Mouse (Mus musculus) adrenal gland, postnatal 25 days (tissue): Measurements from ENCODE around the gene Rpl27a. TPM values are rescaled to one million over a fixed set of nuclear protein-coding genes. Genes with fewer than 3 reads are reported as not detected.

Experiments used
- DNase-seq: peaks from one replicate; pipeline ENCODE4 v3.0.0; 2021; ENCODE audit warnings: mixed read lengths
- long read RNA-seq: library from polyadenylated mRNA; stranded (forward); transcript quantifications from one replicate; pipeline ENCODE4 v2.0.0, GENCODE M21; 2021
- total RNA-seq: library from RNA; stranded (reverse); gene quantifications from 2 replicates; pipeline ENCODE4 v1.2.3, GENCODE M21; 2021

Rpl27a gene
- 201 and 220 TPM in 2 replicates for total RNA-seq
- long read RNA-seq, transcript Rpl27a-203 (5 exons, 1,158 nt), result major isoform, 136 of 145 reads
- long read RNA-seq, partial matches to known transcripts, result 7 of 145 reads
- long read RNA-seq, other reads (novel, unspliced or antisense), result 1 of 145 reads

- DNase-seq, result peak; percentile 99
Measured at GRCm38 (mm10) chr7:109518838-109519696, at the start of gene Rpl27a. Gene Rpl27a, plus strand, starts transcription at chr7:109519147.

GRCm38 (mm10) chr7:109470700-109471099 lies 48.2 kb upstream of the Rpl27a start:
- no peak for DNase-seq

GRCm38 (mm10) chr7:109477926-109478325 lies 41.0 kb upstream of the Rpl27a start:
- no peak for DNase-seq

GRCm38 (mm10) chr7:109480765-109481197 lies 38.2 kb upstream of the Rpl27a start:
- no peak for DNase-seq

- DNase-seq, result no peak
Measured at GRCm38 (mm10) chr7:109484221-109484620, 34.7 kb upstream of the Rpl27a start.

GRCm38 (mm10) chr7:109492616-109493318 lies 26.2 kb upstream of the Rpl27a start:
- no peak for DNase-seq

GRCm38 (mm10) chr7:109493319-109494316 lies 25.3 kb upstream of the Rpl27a start:
- peak; percentile 21 for DNase-seq

- DNase-seq, result no peak
Measured at GRCm38 (mm10) chr7:109497507-109497906, 21.4 kb upstream of the Rpl27a start.

- no peak for DNase-seq
Measured at GRCm38 (mm10) chr7:109507119-109507518, 11.8 kb upstream of the Rpl27a start.

- no peak for DNase-seq
Measured at GRCm38 (mm10) chr7:109507572-109507971, 11.4 kb upstream of the Rpl27a start.

GRCm38 (mm10) chr7:109508034-109508433 lies 10.9 kb upstream of the Rpl27a start, which contains the start of gene Trim66:
Gene Trim66, minus strand, starts transcription at chr7:109508134.
- no peak for DNase-seq

GRCm38 (mm10) chr7:109510799-109511198 lies 8.1 kb upstream of the Rpl27a start:
- DNase-seq, result no peak

- DNase-seq, result no peak
Measured at GRCm38 (mm10) chr7:109511838-109512237, 7.1 kb upstream of the Rpl27a start.

GRCm38 (mm10) chr7:109516500-109516899 lies 2.4 kb upstream of the Rpl27a start:
- no peak for DNase-seq

- DNase-seq, result no peak
Measured at GRCm38 (mm10) chr7:109518036-109518681, 788 bp upstream of the Rpl27a start.

GRCm38 (mm10) chr7:109519936-109520335 lies 989 bp downstream of the Rpl27a start:
- no peak for DNase-seq

GRCm38 (mm10) chr7:109522084-109522483 lies 3.1 kb downstream of the Rpl27a start:
- DNase-seq, result no peak

GRCm38 (mm10) chr7:109523304-109523703 lies 4.4 kb downstream of the Rpl27a start:
- DNase-seq, result no peak

GRCm38 (mm10) chr7:109523741-109524441 lies 4.9 kb downstream of the Rpl27a start:
- no peak for DNase-seq

GRCm38 (mm10) chr7:109524442-109524744 lies 5.4 kb downstream of the Rpl27a start:
- DNase-seq, result no peak

GRCm38 (mm10) chr7:109524763-109525162 lies 5.8 kb downstream of the Rpl27a start:
- no peak for DNase-seq
